Mouse (Mus musculus) T-cell, adult 2 months (primary cell): ENCODE measurements around the gene Jarid2.
A peak's percentile ranks its signal among the peaks of the same experiment; 100 is the strongest.

Experiments
- DNase-seq: peaks from one replicate; pipeline ENCODE4 v3.0.0; 2022; ENCODE audit warnings: low spot score

The Jarid2 gene

GRCm38 (mm10) chr13:44839866-44840835, 110.9 kb downstream of the Jarid2 start:
- no peak for DNase-seq

- DNase-seq = no peak
Observed at GRCm38 (mm10) chr13:44851426-44851825, 122.2 kb downstream of the Jarid2 start.

GRCm38 (mm10) chr13:44852024-44852423, 122.8 kb downstream of the Jarid2 start:
- peak; percentile 18 for DNase-seq

GRCm38 (mm10) chr13:44865566-44865965, 136.3 kb downstream of the Jarid2 start:
- peak; percentile 8 for DNase-seq

GRCm38 (mm10) chr13:44868037-44868650, 138.9 kb downstream of the Jarid2 start:
- DNase-seq = no peak

GRCm38 (mm10) chr13:44869418-44870119, 140.3 kb downstream of the Jarid2 start:
- peak; percentile 94 for DNase-seq

- no peak for DNase-seq
Observed at GRCm38 (mm10) chr13:44876799-44877198, 147.5 kb downstream of the Jarid2 start.

GRCm38 (mm10) chr13:44881001-44881400, 151.7 kb downstream of the Jarid2 start:
- DNase-seq = no peak

- DNase-seq = no peak
Observed at GRCm38 (mm10) chr13:44886221-44886620, 156.9 kb downstream of the Jarid2 start.

GRCm38 (mm10) chr13:44890612-44891011, 161.3 kb downstream of the Jarid2 start:
- no peak for DNase-seq

- no peak for DNase-seq
Observed at GRCm38 (mm10) chr13:44891813-44892730, 162.8 kb downstream of the Jarid2 start.

GRCm38 (mm10) chr13:44896211-44896610, 166.9 kb downstream of the Jarid2 start:
- DNase-seq = no peak

- no peak for DNase-seq
Observed at GRCm38 (mm10) chr13:44902299-44902698, 173.0 kb downstream of the Jarid2 start.

GRCm38 (mm10) chr13:44903416-44903815, 174.1 kb downstream of the Jarid2 start:
- DNase-seq = no peak

GRCm38 (mm10) chr13:44904271-44904670, 175.0 kb downstream of the Jarid2 start:
- no peak for DNase-seq

- no peak for DNase-seq
Observed at GRCm38 (mm10) chr13:44906141-44906540, 176.9 kb downstream of the Jarid2 start.

GRCm38 (mm10) chr13:44907702-44908101, 178.4 kb downstream of the Jarid2 start:
- DNase-seq = no peak

- DNase-seq = no peak
Observed at GRCm38 (mm10) chr13:44908790-44909189, 179.5 kb downstream of the Jarid2 start.

GRCm38 (mm10) chr13:44912851-44913250, 183.6 kb downstream of the Jarid2 start:
- no peak for DNase-seq

- DNase-seq = no peak
Observed at GRCm38 (mm10) chr13:44913560-44913959, 184.3 kb downstream of the Jarid2 start.

- no peak for DNase-seq
Observed at GRCm38 (mm10) chr13:44915382-44915781, 186.1 kb downstream of the Jarid2 start.
